Mouse (Mus musculus) liver, postnatal 0 days (tissue): ENCODE data around the gene Crnkl1. TPM values are rescaled to one million over a fixed set of nuclear protein-coding genes. Genes with fewer than 3 reads are reported as not detected.

Experiments used
- ATAC-seq: fragments of 200-750 bp; cut with Nextera tagmentation; 2 replicates; pipeline ENCODE4 v1.8.0; 2017; ENCODE audit warnings: mild to moderate bottlenecking, moderate library complexity
- DNase-seq: peaks from one replicate; pipeline ENCODE4 v3.0.0-alpha.2; 2016
- H3K27ac ChIP-seq: fragments of 300-500 bp; sonication (generic); 2 replicates; pipeline ENCODE4 v1.5.1; 2014; ENCODE audit warnings: antibody characterized with exemption, moderate library complexity, mild to moderate bottlenecking, low read depth
- H3K27me3 ChIP-seq: fragments of 300-500 bp; sonication (generic); 2 replicates; pipeline ENCODE4 v1.6.1; 2014; ENCODE audit warnings: low read length, control low read depth, mixed read lengths; ENCODE audit not compliant: insufficient read depth
- H3K36me3 ChIP-seq: fragments of 300-500 bp; sonication (generic); replicated peaks from 2 replicates; pipeline ENCODE4 v1.6.1; 2014; ENCODE audit warnings: mild to moderate bottlenecking, control low read depth, low read length, moderate library complexity, mixed read lengths; ENCODE audit not compliant: insufficient read depth
- H3K4me1 ChIP-seq: fragments of 300-500 bp; sonication (generic); 2 replicates; pipeline ENCODE4 v1.6.1; 2014; ENCODE audit warnings: antibody characterized with exemption, mild to moderate bottlenecking, control low read depth; ENCODE audit not compliant: insufficient read depth
- H3K4me2 ChIP-seq: fragments of 300-500 bp; sonication (generic); 2 replicates; pipeline ENCODE4 v1.6.1; 2014; ENCODE audit warnings: low read depth, mild to moderate bottlenecking, low read length, moderate library complexity, mixed read lengths
- H3K4me3 ChIP-seq: fragments of 300-500 bp; sonication (generic); 2 replicates; pipeline ENCODE4 v1.5.1; 2014; ENCODE audit warnings: low read depth, low read length
- H3K9ac ChIP-seq: fragments of 300-500 bp; sonication (generic); replicated peaks from 2 replicates; pipeline ENCODE4 v1.6.1; 2014; ENCODE audit warnings: mild to moderate bottlenecking, moderate library complexity
- H3K9me3 ChIP-seq: fragments of 300-500 bp; sonication (generic); 2 replicates; pipeline ENCODE4 v1.6.1; 2016; ENCODE audit warnings: mild to moderate bottlenecking, control low read depth, low read length, mixed read lengths
- CTCF ChIP-seq: sonication (generic); IDR thresholded peaks from 2 replicates; pipeline ENCODE4 v1.5.1; 2016; ENCODE audit warnings: antibody characterized with exemption, low read depth
- EP300 ChIP-seq: IDR thresholded peaks from 2 replicates; pipeline ENCODE4 v1.6.1; 2016; ENCODE audit warnings: antibody characterized with exemption, low read depth, mild to moderate bottlenecking
- WGBS: fragments of 180-500 bp; shearing (Covaris S2); extraction: QIAGEN DNeasy Blood & Tissue Kit; methylation state at CpG from one replicate; pipeline ENCODE4 v1.1.7; 2014; ENCODE audit not compliant: insufficient replicate concordance; 5-methylcytosine and 5-hydroxymethylcytosine counted together
- polyA plus RNA-seq: library from polyadenylated mRNA; unstranded; fragments of >200 nt; fragmentation: Nextera tagmentation; extraction: Ambion mirVana; gene quantifications from 2 replicates; pipeline ENCODE4 v1.2.1, GENCODE M21; 2015

The Crnkl1 gene
- polyA plus RNA-seq, 1 experiment from 2014 or later, result 10.7 TPM

GRCm38 (mm10) chr2:145956318-145956717, 21.5 kb upstream of the Crnkl1 start:
- H3K4me1 ChIP-seq, result no peaks in the 10 kb centered on the region
- H3K9ac ChIP-seq, result no peak overlapping the region
- no peak overlapping the region for H3K27ac ChIP-seq
- no peak overlapping the region for H3K4me3 ChIP-seq
- DNase-seq, result no peak
- no peaks in the 10 kb centered on the region for H3K27me3 ChIP-seq
- no peaks in the 10 kb centered on the region for H3K36me3 ChIP-seq
- H3K9me3 ChIP-seq, result no peaks in the 10 kb centered on the region
- WGBS, result 49% methylated on average over 5 of the region's 5 CpGs
- TF ChIP-seq CTCF (no peak), EP300 (no peak)
- no peak for ATAC-seq
- H3K4me2 ChIP-seq, result no peak overlapping the region

GRCm38 (mm10) chr2:145955844-145956243, 21.0 kb upstream of the Crnkl1 start:
- no peaks in the 10 kb centered on the region for H3K9me3 ChIP-seq
- H3K4me2 ChIP-seq, result no peak overlapping the region
- 65% methylated on average over 10 of the region's 10 CpGs for WGBS
- no peaks in the 10 kb centered on the region for H3K4me1 ChIP-seq
- no peaks in the 10 kb centered on the region for H3K27me3 ChIP-seq
- no peak for DNase-seq
- H3K36me3 ChIP-seq, result no peaks in the 10 kb centered on the region
- ATAC-seq, result no peak
- TF ChIP-seq CTCF, result no peak
- TF ChIP-seq EP300, result no peak
- H3K27ac ChIP-seq, result no peak overlapping the region
- H3K4me3 ChIP-seq, result no peak overlapping the region
- no peak overlapping the region for H3K9ac ChIP-seq

DNA sequence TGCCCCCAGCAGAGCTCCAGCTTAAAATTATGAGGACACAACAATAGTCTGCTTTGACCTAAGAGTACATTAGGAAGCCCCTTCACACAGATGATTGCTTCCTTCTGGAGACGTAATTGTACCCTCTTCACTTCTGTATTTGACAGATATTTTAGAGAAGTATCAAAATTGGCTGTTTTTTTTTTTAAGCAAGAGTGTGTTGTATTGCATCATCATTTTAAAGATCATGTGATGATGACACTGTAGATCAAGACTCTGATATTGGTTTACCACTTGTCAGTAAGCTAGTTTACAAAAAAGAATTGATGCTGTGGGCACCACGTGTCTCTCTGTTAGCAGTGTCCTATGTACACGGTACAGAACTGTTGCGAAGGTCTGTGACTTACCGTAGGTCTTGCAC, 17.9 kb upstream of the Crnkl1 start:
- H3K27ac ChIP-seq, result no peak overlapping the region

GRCm38 (mm10) chr2:145950239-145950638, 15.4 kb upstream of the Crnkl1 start:
- H3K4me2 ChIP-seq, result no peak overlapping the region
- DNase-seq, result no peak
- H3K9ac ChIP-seq, result no peak overlapping the region
- no peak overlapping the region for H3K27ac ChIP-seq
- ATAC-seq, result no peak
- no peaks in the 10 kb centered on the region for H3K9me3 ChIP-seq
- no peak overlapping the region for H3K4me3 ChIP-seq
- H3K27me3 ChIP-seq, result no peaks in the 10 kb centered on the region
- WGBS, result 57% methylated on average over 10 of the region's 10 CpGs
- no peak for TF ChIP-seq CTCF
- no peak for TF ChIP-seq EP300
- no peaks in the 10 kb centered on the region for H3K36me3 ChIP-seq
- no peaks in the 10 kb centered on the region for H3K4me1 ChIP-seq

More for the DNA sequence above, 17.9 kb upstream of the Crnkl1 start:
- no peaks in the 10 kb centered on the region for H3K9me3 ChIP-seq
- no peak overlapping the region for H3K4me2 ChIP-seq
- no peaks in the 10 kb centered on the region for H3K27me3 ChIP-seq
- H3K36me3 ChIP-seq, result no peaks in the 10 kb centered on the region
- DNase-seq (no peak), ATAC-seq (no peak)
- H3K9ac ChIP-seq, result no peak overlapping the region
- 54% methylated on average over 5 of the region's 5 CpGs for WGBS
- no peaks in the 10 kb centered on the region for H3K4me1 ChIP-seq
- TF ChIP-seq EP300 (no peak), CTCF (no peak)
- no peak overlapping the region for H3K4me3 ChIP-seq

DNA sequence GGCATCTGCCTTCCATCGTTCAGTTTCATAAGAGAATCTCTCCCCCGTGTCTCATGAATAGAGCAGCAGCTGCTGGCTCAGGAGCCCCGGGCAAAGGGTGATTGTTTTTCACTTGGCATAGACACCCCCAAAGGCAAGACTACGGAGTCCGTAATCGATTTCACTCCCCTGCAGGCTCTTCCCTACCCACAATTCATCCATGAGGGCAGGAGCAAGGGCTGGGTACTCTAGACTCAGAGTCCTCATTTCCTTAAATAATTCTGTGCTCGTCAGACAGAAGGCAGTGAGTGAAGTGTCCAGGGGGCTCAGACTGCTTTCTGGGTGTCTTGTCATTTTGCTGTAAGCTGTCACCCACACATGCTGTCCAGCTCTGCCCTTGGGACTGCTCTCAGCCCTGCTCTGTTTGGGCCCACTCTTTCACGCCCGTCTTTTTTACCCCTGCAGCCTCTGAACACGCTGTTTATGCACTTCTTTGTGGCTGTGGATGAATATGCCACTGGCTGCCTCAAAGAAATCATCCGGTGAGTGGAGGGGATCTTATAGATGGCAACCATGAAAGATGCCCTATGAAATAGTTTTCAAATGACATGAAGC, 14.8 kb upstream of the Crnkl1 start:
- Histone ChIP-seq H3K4me1 (no peaks in the 10 kb centered on the region), H3K27ac (no peak overlapping the region), H3K4me3 (no peak overlapping the region), H3K4me2 (no peak overlapping the region), H3K27me3 (no peaks in the 10 kb centered on the region), H3K9ac (no peak overlapping the region), H3K9me3 (no peaks in the 10 kb centered on the region), H3K36me3 (no peaks in the 10 kb centered on the region)
- no peak for ATAC-seq
- whole genome bisulfite sequencing, result 68% methylated on average over 11 of the region's 11 CpGs
- DNase-seq, result no peak
- no peak for TF ChIP-seq CTCF
- TF ChIP-seq EP300, result no peak

DNA sequence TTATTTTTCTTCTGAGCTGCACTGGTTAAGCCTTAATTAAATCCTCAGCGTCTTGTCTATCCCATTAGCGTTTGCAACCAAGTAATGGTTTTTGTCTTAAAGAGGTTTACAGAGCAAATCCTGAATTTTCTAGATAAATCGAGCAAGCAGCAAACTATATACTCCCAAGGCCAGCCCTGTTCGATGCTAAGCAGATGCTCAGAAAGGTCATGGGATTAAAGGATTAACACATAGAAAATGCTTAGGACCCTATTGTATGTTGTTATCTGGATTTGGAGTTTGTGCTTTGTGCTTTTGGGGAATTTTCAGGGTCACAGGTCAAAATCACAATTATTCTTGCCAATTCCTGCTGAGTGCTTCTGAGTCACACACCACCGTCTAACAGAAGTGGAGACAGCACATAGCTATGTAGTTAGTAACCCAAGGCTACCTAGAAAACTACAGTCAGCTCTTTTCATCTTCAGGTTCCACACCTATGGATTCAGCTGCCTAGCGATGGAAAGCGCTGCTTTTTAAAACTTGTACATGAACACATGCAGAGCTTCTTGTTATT, 13.7 kb upstream of the Crnkl1 start:
- H3K9ac ChIP-seq, result no peak overlapping the region
- H3K4me1 ChIP-seq, result no peaks in the 10 kb centered on the region
- H3K9me3 ChIP-seq, result no peaks in the 10 kb centered on the region
- no peak overlapping the region for H3K27ac ChIP-seq
- H3K27me3 ChIP-seq, result no peaks in the 10 kb centered on the region
- 73% methylated on average over 7 of the region's 7 CpGs for WGBS
- DNase-seq, result no peak
- no peak for ATAC-seq
- H3K4me3 ChIP-seq, result no peak overlapping the region
- no peaks in the 10 kb centered on the region for H3K36me3 ChIP-seq
- TF ChIP-seq EP300 (no peak), CTCF (no peak)
- H3K4me2 ChIP-seq, result no peak overlapping the region

DNA sequence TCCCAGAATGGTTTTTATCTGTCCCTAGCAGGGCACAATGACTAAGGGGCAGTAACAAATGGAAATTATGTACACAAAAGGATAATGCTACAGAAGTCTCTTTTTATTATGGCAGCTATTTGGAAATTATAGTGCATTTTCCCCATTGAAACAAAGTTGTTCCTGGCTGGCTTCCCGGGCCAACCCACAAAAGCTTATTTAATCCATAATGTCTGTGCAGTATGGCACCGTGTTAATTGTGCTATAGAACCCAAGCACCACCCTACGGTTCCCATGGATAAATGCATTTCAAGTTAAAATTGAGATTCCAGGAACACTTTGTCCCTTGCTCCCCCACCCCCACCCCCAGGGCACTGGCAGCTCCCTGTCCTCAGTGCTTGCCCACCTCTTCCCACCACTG, 9.5 kb upstream of the Crnkl1 start:
- 77% methylated on average over 3 of the region's 3 CpGs for WGBS
- no peak for ATAC-seq
- no peak overlapping the region for H3K9ac ChIP-seq

More for the DNA sequence above, 9.5 kb upstream of the Crnkl1 start:
- Histone ChIP-seq H3K4me1 (no peaks in the 10 kb centered on the region), H3K36me3 (no peaks in the 10 kb centered on the region), H3K27me3 (no peaks in the 10 kb centered on the region), H3K9me3 (no peaks in the 10 kb centered on the region), H3K4me3 (no peak overlapping the region), H3K27ac (no peak overlapping the region), H3K4me2 (no peak overlapping the region)
- no peak for TF ChIP-seq EP300
- TF ChIP-seq CTCF, result no peak
- DNase-seq, result no peak
